ENCODE assay signal across 11 mouse cellular contexts in the genomic region with DNA sequence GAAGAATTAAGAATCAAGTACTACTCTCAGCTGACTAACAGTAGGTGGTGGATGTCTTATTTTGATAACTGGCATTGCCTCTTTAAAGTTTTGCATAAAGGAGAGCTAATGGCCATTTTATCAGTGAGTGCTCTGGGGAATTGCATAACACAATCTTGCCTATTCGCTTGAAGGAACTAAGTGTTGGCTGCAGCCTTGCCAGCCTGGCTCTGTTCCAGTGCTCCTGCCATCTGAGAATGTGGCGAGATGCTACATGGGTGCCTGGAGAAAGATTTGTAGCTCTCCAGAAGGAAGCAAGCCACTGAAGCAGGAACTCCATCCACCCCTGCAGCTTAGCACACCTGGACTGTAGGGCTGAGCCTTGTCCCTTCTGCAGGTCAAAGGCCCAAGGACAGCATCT.
DNase-seq lines count a peak whose midpoint lies in the region; ATAC-seq and TF ChIP-seq lines count a peak whose summit lies in the region.
"Had no signal": no experiment of that assay in that cellular context is flagged by ENCODE, and none has a peak within 500 bp of the region (broad histone marks: within the 10 kb centered on the region; RNA-seq: fewer than 3 reads in every experiment).

No protein-coding gene starts in this region.

- WGBS in forebrain, postnatal 0 days, result 27% methylated on average over 2 of the region's 2 CpGs
- WGBS in forebrain, embryonic 13.5 days, result 73% methylated on average over 2 of the region's 2 CpGs
- WGBS in intestine, embryonic 15.5 days, result 61% methylated on average over 2 of the region's 2 CpGs

- H3K27me3 ChIP-seq in forebrain, postnatal 0 days (ENCODE audit: insufficient read depth, low read length), result no peaks in the 10 kb centered on the region
- H3K27me3 ChIP-seq in forebrain, embryonic 13.5 days, result no peaks in the 10 kb centered on the region
- H3K27me3 ChIP-seq in intestine, embryonic 15.5 days (replicated peaks), result no peaks in the 10 kb centered on the region
- H3K27me3 ChIP-seq: embryonic facial prominence, embryonic 13.5 days; lung, embryonic 15.5 days had no signal

- H3K4me3 ChIP-seq in forebrain, postnatal 0 days (ENCODE audit: low read depth, low read length), result no peak overlapping the region
- no peak overlapping the region for H3K4me3 ChIP-seq in forebrain, embryonic 13.5 days
- H3K4me3 ChIP-seq in bone marrow macrophage, adult 2 months (ENCODE audit: insufficient read depth, low read length), result no peak overlapping the region
- H3K4me3 ChIP-seq in intestine, embryonic 15.5 days (replicated peaks), result no peak overlapping the region
- H3K4me3 ChIP-seq: embryonic facial prominence, embryonic 13.5 days; lung, embryonic 15.5 days had no signal

- intact Hi-C loops in left cerebral cortex, postnatal 4 days (cut with DNase I), result no loop called here

- no peak for TF ChIP-seq POLR2A in bone marrow macrophage, adult 2 months (IDR thresholded peaks at IDR 0.05; ENCODE audit: borderline replicate concordance, low read depth, low read length)

- H3K4me2 ChIP-seq in forebrain, postnatal 0 days (ENCODE audit: low read depth), result no peak overlapping the region
- no peak overlapping the region for H3K4me2 ChIP-seq in forebrain, embryonic 13.5 days
- no peak overlapping the region for H3K4me2 ChIP-seq in intestine, embryonic 15.5 days (replicated peaks)
- H3K4me2 ChIP-seq: embryonic facial prominence, embryonic 13.5 days; lung, embryonic 15.5 days had no signal

- H3K9ac ChIP-seq in forebrain, postnatal 0 days, result no peak overlapping the region
- no peak overlapping the region for H3K9ac ChIP-seq in forebrain, embryonic 13.5 days
- no peak overlapping the region for H3K9ac ChIP-seq in intestine, embryonic 15.5 days
- H3K9ac ChIP-seq: embryonic facial prominence, embryonic 13.5 days; lung, embryonic 15.5 days had no signal

- peak; percentile 59 for DNase-seq in forebrain, postnatal 0 days
- DNase-seq in left cerebral cortex, postnatal 4 days, result peak; percentile 77
- DNase-seq in left cerebral cortex, adult 18-20 months (ENCODE audit: low spot score in 2 of 2), result no peak
- DNase-seq in cerebellum, postnatal 36 days, result peak; percentile 66 to 74
- no peak for DNase-seq in natural killer cell, adult 2 months (ENCODE audit: low spot score in 2 of 2)

- no peaks in the 10 kb centered on the region for H3K4me1 ChIP-seq in forebrain, postnatal 0 days (ENCODE audit: insufficient read depth)
- no peaks in the 10 kb centered on the region for H3K4me1 ChIP-seq in forebrain, embryonic 13.5 days
- peaks cover 11% of the 10 kb centered on the region for H3K4me1 ChIP-seq in bone marrow macrophage, adult 2 months (ENCODE audit: control insufficient read depth, insufficient read depth, low read length)
- no peaks in the 10 kb centered on the region for H3K4me1 ChIP-seq in intestine, embryonic 15.5 days (replicated peaks)

- ATAC-seq in forebrain, postnatal 0 days, result no peak
- no peak for ATAC-seq in forebrain, embryonic 13.5 days
- no peak for ATAC-seq in intestine, embryonic 15.5 days
- ATAC-seq: inflammation-experienced regulatory T-cells, adult 6 months had no signal

- H3K9me3 ChIP-seq in forebrain, postnatal 0 days (ENCODE audit: low read length), result no peaks in the 10 kb centered on the region
- H3K9me3 ChIP-seq in forebrain, embryonic 13.5 days (replicated peaks), result no peaks in the 10 kb centered on the region
- H3K9me3 ChIP-seq in intestine, embryonic 15.5 days, result no peaks in the 10 kb centered on the region
- H3K9me3 ChIP-seq: embryonic facial prominence, embryonic 13.5 days; lung, embryonic 15.5 days had no signal

- H3K36me3 ChIP-seq in forebrain, postnatal 0 days (ENCODE audit: insufficient read depth), result no peaks in the 10 kb centered on the region
- H3K36me3 ChIP-seq in forebrain, embryonic 13.5 days (ENCODE audit: poor library complexity, severe bottlenecking), result no peaks in the 10 kb centered on the region
- no peaks in the 10 kb centered on the region for H3K36me3 ChIP-seq in intestine, embryonic 15.5 days
- H3K36me3 ChIP-seq: embryonic facial prominence, embryonic 13.5 days; lung, embryonic 15.5 days had no signal

- TF ChIP-seq CTCF in forebrain, postnatal 0 days (IDR thresholded peaks at IDR 0.05; ENCODE audit: low read depth), result no peak
- no peak for TF ChIP-seq CTCF in bone marrow macrophage, adult 2 months (IDR thresholded peaks at IDR 0.05; ENCODE audit: low read depth, low read length)

- no peak overlapping the region for H3K27ac ChIP-seq in forebrain, postnatal 0 days (ENCODE audit: low read depth, low read length)
- H3K27ac ChIP-seq in forebrain, embryonic 13.5 days, result no peak overlapping the region
- peak overlapping the region; percentile 52 for H3K27ac ChIP-seq in bone marrow macrophage, adult 2 months (ENCODE audit: insufficient read depth, low read depth, low read length)
- no peak overlapping the region for H3K27ac ChIP-seq in intestine, embryonic 15.5 days
- H3K27ac ChIP-seq: embryonic facial prominence, embryonic 13.5 days; lung, embryonic 15.5 days had no signal

Comparison
In these comparisons a context has a peak if more than half of its experiments do, and no peak if none do; other contexts are left out.
1. DNase-seq: peak in forebrain, postnatal 0 days (single experiment), left cerebral cortex, postnatal 4 days (single experiment) and cerebellum, postnatal 36 days (2 of 2); none in left cerebral cortex, adult 18-20 months (0 of 2) and natural killer cell, adult 2 months (0 of 2).